Mouse (Mus musculus) bone marrow macrophage, adult 2 months (primary cell): ENCODE measurements around the gene Larp1. TPM values are rescaled to one million over a fixed set of nuclear protein-coding genes. Genes with fewer than 3 reads are reported as not detected.
"Not testable (repeated sequence)": the region's sequence is repeated elsewhere in the genome, so short reads cannot be mapped to it uniquely, and the experiment has no call there.

ENCODE experiments used
- H3K27ac ChIP-seq: 2 replicates; pipeline ENCODE4 v1.5.1; 2012; ENCODE audit warnings: low read depth, low read length; ENCODE audit not compliant: insufficient read depth
- H3K4me1 ChIP-seq: 2 replicates; pipeline ENCODE4 v1.6.1; 2012; ENCODE audit warnings: low read length; ENCODE audit not compliant: control insufficient read depth, insufficient read depth
- H3K4me3 ChIP-seq: 2 replicates; pipeline ENCODE4 v1.5.1; 2012; ENCODE audit warnings: mild to moderate bottlenecking, low read length, moderate library complexity; ENCODE audit not compliant: insufficient read depth
- CTCF ChIP-seq: IDR thresholded peaks from 2 replicates; pipeline ENCODE4 v1.5.1; 2012; ENCODE audit warnings: low read depth, mild to moderate bottlenecking, low read length, moderate library complexity
- POLR2A ChIP-seq: IDR thresholded peaks from 2 replicates; pipeline ENCODE4 v1.6.1; 2012; ENCODE audit warnings: mild to moderate bottlenecking, low read depth, low read length, borderline replicate concordance
- polyA plus RNA-seq: library from polyadenylated mRNA; stranded (reverse); fragments of >200 nt; gene quantifications from 2 replicates; pipeline ENCODE4 v1.2.4, GENCODE M21; 2012; ENCODE audit not compliant: missing spikeins, insufficient read depth, insufficient read length

Larp1 gene
- polyA plus RNA-seq, 1 experiment: 32.4 TPM

GRCm38 (mm10) chr11:58094766-58095165 is 85.9 kb downstream of the Larp1 start:
- TF ChIP-seq CTCF (no peak), POLR2A (no peak)
- peaks cover 16% of the 10 kb centered on the region for H3K4me1 ChIP-seq
- no peak overlapping the region for H3K4me3 ChIP-seq
- no peak overlapping the region for H3K27ac ChIP-seq

- Histone ChIP-seq H3K4me3 (no peak overlapping the region), H3K4me1 (peaks cover 16% of the 10 kb centered on the region), H3K27ac (no peak overlapping the region)
- TF ChIP-seq POLR2A (no peak), CTCF (no peak)
Measured at GRCm38 (mm10) chr11:58095561-58095960, 86.7 kb downstream of the Larp1 start.

GRCm38 (mm10) chr11:58096160-58096559 is 87.3 kb downstream of the Larp1 start:
- no peak overlapping the region for H3K27ac ChIP-seq
- no peak for TF ChIP-seq POLR2A
- no peak for TF ChIP-seq CTCF
- no peak overlapping the region for H3K4me3 ChIP-seq
- peaks cover 16% of the 10 kb centered on the region for H3K4me1 ChIP-seq

GRCm38 (mm10) chr11:58096821-58097620 is 88.2 kb downstream of the Larp1 start:
- TF ChIP-seq CTCF: no peak
- no peak for TF ChIP-seq POLR2A
- no peak overlapping the region for H3K4me3 ChIP-seq
- H3K4me1 ChIP-seq: peaks cover 16% of the 10 kb centered on the region
- no peak overlapping the region for H3K27ac ChIP-seq

GRCm38 (mm10) chr11:58097621-58098365 is 88.9 kb downstream of the Larp1 start:
- no peak for TF ChIP-seq CTCF
- no peak for TF ChIP-seq POLR2A
- H3K4me1 ChIP-seq: peaks cover 14% of the 10 kb centered on the region
- H3K4me3 ChIP-seq: peak overlapping the region; percentile 37
- no peak overlapping the region for H3K27ac ChIP-seq

- H3K4me3 ChIP-seq, H3K27ac ChIP-seq: not testable (repeated sequence)
- H3K4me1 ChIP-seq: peaks cover 14% of the 10 kb centered on the region
Measured at GRCm38 (mm10) chr11:58098366-58098720, 89.5 kb downstream of the Larp1 start.

GRCm38 (mm10) chr11:58100006-58100405 is 91.1 kb downstream of the Larp1 start:
- no peak overlapping the region for H3K4me3 ChIP-seq
- H3K27ac ChIP-seq: no peak overlapping the region
- H3K4me1 ChIP-seq: peaks cover 13% of the 10 kb centered on the region
- no peak for TF ChIP-seq CTCF
- TF ChIP-seq POLR2A: no peak

- TF ChIP-seq POLR2A (no peak), CTCF (no peak)
- no peak overlapping the region for H3K27ac ChIP-seq
- H3K4me3 ChIP-seq: no peak overlapping the region
- H3K4me1 ChIP-seq: peaks cover 18% of the 10 kb centered on the region
Measured at GRCm38 (mm10) chr11:58101194-58101720, 92.4 kb downstream of the Larp1 start.

- no peak overlapping the region for H3K4me3 ChIP-seq
- no peak overlapping the region for H3K27ac ChIP-seq
- peaks cover 20% of the 10 kb centered on the region for H3K4me1 ChIP-seq
- TF ChIP-seq POLR2A: no peak
- TF ChIP-seq CTCF: no peak
Measured at GRCm38 (mm10) chr11:58102146-58102545, 93.3 kb downstream of the Larp1 start.

GRCm38 (mm10) chr11:58102581-58103343 is 93.9 kb downstream of the Larp1 start:
- Histone ChIP-seq H3K4me3 (no peak overlapping the region), H3K27ac (no peak overlapping the region), H3K4me1 (peaks cover 25% of the 10 kb centered on the region)
- TF ChIP-seq CTCF (no peak), POLR2A (no peak)

GRCm38 (mm10) chr11:58103344-58103653 is 94.4 kb downstream of the Larp1 start:
- Histone ChIP-seq H3K4me3 (peak overlapping the region; percentile 51), H3K27ac (peak overlapping the region; percentile 40), H3K4me1 (peaks cover 30% of the 10 kb centered on the region)
- TF ChIP-seq POLR2A: no peak
- no peak for TF ChIP-seq CTCF
